In the genomic region with DNA sequence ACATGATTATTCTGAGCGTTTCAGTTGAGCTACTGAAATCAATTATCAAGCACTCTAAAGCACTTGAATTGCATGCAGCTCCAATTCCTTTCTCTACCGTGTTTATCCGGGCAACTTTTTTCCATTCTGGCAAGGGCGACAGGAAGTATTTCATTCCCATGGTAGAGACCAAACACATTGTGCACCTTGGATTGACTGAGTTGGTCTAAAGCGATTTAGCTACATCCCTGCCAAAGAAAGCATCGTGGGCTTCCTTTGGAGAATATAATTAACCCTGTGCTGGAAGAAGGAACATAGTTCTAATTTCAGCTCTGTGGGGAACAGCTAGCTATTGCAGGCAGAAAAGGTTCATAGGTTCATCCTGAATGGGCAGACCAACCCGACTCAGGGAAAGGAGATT, we compare ENCODE assay signal across 14 mouse cellular contexts.
DNase-seq lines count a peak whose midpoint lies in the region; ATAC-seq and TF ChIP-seq lines count a peak whose summit lies in the region.
"Had no signal": no experiment of that assay in that cellular context is flagged by ENCODE, and none has a peak within 500 bp of the region (broad histone marks: within the 10 kb centered on the region; RNA-seq: fewer than 3 reads in every experiment).

No protein-coding gene starts in this region.

- H3K9me3 ChIP-seq in hindbrain, postnatal 0 days (ENCODE audit: low read length): no peaks in the 10 kb centered on the region
- no peaks in the 10 kb centered on the region for H3K9me3 ChIP-seq in hindbrain, embryonic 14.5 days (ENCODE audit: control insufficient read depth, low read length)
- H3K9me3 ChIP-seq in midbrain, embryonic 16.5 days (replicated peaks; ENCODE audit: control insufficient read depth, low read length, poor library complexity, severe bottlenecking): no peaks in the 10 kb centered on the region
- H3K9me3 ChIP-seq in midbrain, embryonic 13.5 days: no peaks in the 10 kb centered on the region
- no peaks in the 10 kb centered on the region for H3K9me3 ChIP-seq in heart, embryonic 13.5 days
- no peaks in the 10 kb centered on the region for H3K9me3 ChIP-seq in limb, embryonic 15.5 days
- H3K9me3 ChIP-seq: forebrain, embryonic 10.5 days; liver, embryonic 12.5 days; neural tube, embryonic 13.5 days had no signal

- no peak overlapping the region for H3K4me3 ChIP-seq in hindbrain, postnatal 0 days (ENCODE audit: low read length)
- H3K4me3 ChIP-seq in hindbrain, embryonic 14.5 days (replicated peaks; ENCODE audit: low read length): no peak overlapping the region
- H3K4me3 ChIP-seq in midbrain, embryonic 16.5 days (ENCODE audit: low read depth, low read length): no peak overlapping the region
- H3K4me3 ChIP-seq in midbrain, embryonic 13.5 days (replicated peaks): no peak overlapping the region
- H3K4me3 ChIP-seq in heart, embryonic 13.5 days: no peak overlapping the region
- H3K4me3 ChIP-seq in limb, embryonic 15.5 days: no peak overlapping the region
- H3K4me3 ChIP-seq: forebrain, embryonic 10.5 days; liver, embryonic 12.5 days; neural tube, embryonic 13.5 days had no signal

- no peak overlapping the region for H3K4me2 ChIP-seq in hindbrain, postnatal 0 days (ENCODE audit: low read depth, low read length)
- no peak overlapping the region for H3K4me2 ChIP-seq in hindbrain, embryonic 14.5 days (replicated peaks)
- H3K4me2 ChIP-seq in midbrain, embryonic 16.5 days (ENCODE audit: low read length): no peak overlapping the region
- H3K4me2 ChIP-seq in midbrain, embryonic 13.5 days (replicated peaks): no peak overlapping the region
- no peak overlapping the region for H3K4me2 ChIP-seq in heart, embryonic 13.5 days
- H3K4me2 ChIP-seq in limb, embryonic 15.5 days: no peak overlapping the region
- H3K4me2 ChIP-seq: liver, embryonic 12.5 days; neural tube, embryonic 13.5 days had no signal

- no peak for ATAC-seq in hindbrain, postnatal 0 days
- no peak for ATAC-seq in hindbrain, embryonic 14.5 days (ENCODE audit: low FRiP score)
- no peak for ATAC-seq in midbrain, embryonic 16.5 days
- no peak for ATAC-seq in midbrain, embryonic 13.5 days
- ATAC-seq in heart, embryonic 13.5 days (ENCODE audit: extremely low read depth, insufficient number of reproducible peaks, low FRiP score, low TSS enrichment): no peak
- no peak for ATAC-seq in limb, embryonic 15.5 days (ENCODE audit: insufficient number of reproducible peaks, low FRiP score, low TSS enrichment, low read depth)
- ATAC-seq: liver, embryonic 12.5 days had no signal

- H3K27me3 ChIP-seq in hindbrain, postnatal 0 days (ENCODE audit: insufficient read depth, low read length): no peaks in the 10 kb centered on the region
- H3K27me3 ChIP-seq in hindbrain, embryonic 14.5 days (ENCODE audit: control insufficient read depth, insufficient read depth, low read length): no peaks in the 10 kb centered on the region
- H3K27me3 ChIP-seq in midbrain, embryonic 16.5 days (ENCODE audit: control insufficient read depth, insufficient read depth, low read depth, low read length): no peaks in the 10 kb centered on the region
- no peaks in the 10 kb centered on the region for H3K27me3 ChIP-seq in midbrain, embryonic 13.5 days
- H3K27me3 ChIP-seq in heart, embryonic 13.5 days (replicated peaks): no peaks in the 10 kb centered on the region
- H3K27me3 ChIP-seq in limb, embryonic 15.5 days: no peaks in the 10 kb centered on the region
- H3K27me3 ChIP-seq: liver, embryonic 12.5 days; neural tube, embryonic 13.5 days had no signal

- no peak overlapping the region for H3K9ac ChIP-seq in hindbrain, postnatal 0 days (replicated peaks; ENCODE audit: low read length)
- no peak overlapping the region for H3K9ac ChIP-seq in hindbrain, embryonic 14.5 days
- H3K9ac ChIP-seq in midbrain, embryonic 16.5 days (ENCODE audit: low read depth, low read length): no peak overlapping the region
- H3K9ac ChIP-seq in midbrain, embryonic 13.5 days (replicated peaks): no peak overlapping the region
- no peak overlapping the region for H3K9ac ChIP-seq in heart, embryonic 13.5 days
- H3K9ac ChIP-seq in limb, embryonic 15.5 days: no peak overlapping the region
- H3K9ac ChIP-seq: liver, embryonic 12.5 days; neural tube, embryonic 13.5 days had no signal

- no peak overlapping the region for H3K27ac ChIP-seq in hindbrain, postnatal 0 days
- no peak overlapping the region; the same call in 1 of the 2 replicates for H3K27ac ChIP-seq in hindbrain, embryonic 14.5 days
- 0 out of 2 replicates have a peak overlapping the region, but pooled peaks have one; percentile 17 for H3K27ac ChIP-seq in midbrain, embryonic 16.5 days (ENCODE audit: low read length)
- H3K27ac ChIP-seq in midbrain, embryonic 13.5 days: no peak overlapping the region
- H3K27ac ChIP-seq in heart, embryonic 13.5 days (replicated peaks): peak overlapping the region; percentile 30
- H3K27ac ChIP-seq in limb, embryonic 15.5 days: peak overlapping the region; percentile 33; the same call in 1 of the 2 replicates
- H3K27ac ChIP-seq: forebrain, embryonic 10.5 days; liver, embryonic 12.5 days; neural tube, embryonic 13.5 days had no signal

- TF ChIP-seq CTCF in hindbrain, postnatal 0 days (IDR thresholded peaks at IDR 0.05; ENCODE audit: low read depth): no peak

- H3K4me1 ChIP-seq in hindbrain, postnatal 0 days (ENCODE audit: insufficient read depth, low read length): no peaks in the 10 kb centered on the region
- peaks cover 3% of the 10 kb centered on the region; the same call in 1 of the 2 replicates for H3K4me1 ChIP-seq in hindbrain, embryonic 14.5 days (replicated peaks; ENCODE audit: control insufficient read depth, insufficient read depth, low read length)
- peaks cover 6% of the 10 kb centered on the region for H3K4me1 ChIP-seq in midbrain, embryonic 16.5 days (ENCODE audit: control insufficient read depth, insufficient read depth, low read length)
- no peaks in the 10 kb centered on the region; the same call in 1 of the 2 replicates for H3K4me1 ChIP-seq in midbrain, embryonic 13.5 days (replicated peaks)
- H3K4me1 ChIP-seq in heart, embryonic 13.5 days: peaks cover 26% of the 10 kb centered on the region
- H3K4me1 ChIP-seq in limb, embryonic 15.5 days: peaks cover 11% of the 10 kb centered on the region; the same call in 1 of the 2 replicates

- H3K36me3 ChIP-seq in hindbrain, postnatal 0 days (ENCODE audit: insufficient read depth, low read length): no peaks in the 10 kb centered on the region
- H3K36me3 ChIP-seq in hindbrain, embryonic 14.5 days (replicated peaks; ENCODE audit: control insufficient read depth, insufficient read depth): no peaks in the 10 kb centered on the region
- H3K36me3 ChIP-seq in midbrain, embryonic 16.5 days (ENCODE audit: control insufficient read depth, insufficient read depth, low read length): no peaks in the 10 kb centered on the region
- H3K36me3 ChIP-seq in midbrain, embryonic 13.5 days: no peaks in the 10 kb centered on the region
- H3K36me3 ChIP-seq in heart, embryonic 13.5 days: no peaks in the 10 kb centered on the region
- H3K36me3 ChIP-seq in limb, embryonic 15.5 days: no peaks in the 10 kb centered on the region
- H3K36me3 ChIP-seq: forebrain, embryonic 10.5 days; liver, embryonic 12.5 days; neural tube, embryonic 13.5 days had no signal

- peak; percentile 12 for DNase-seq in hindbrain, postnatal 0 days (ENCODE audit: low spot score)
- DNase-seq in hindbrain, embryonic 14.5 days (ENCODE audit: low spot score): no peak
- no peak for DNase-seq in left cerebral cortex, adult 18-20 months (ENCODE audit: low spot score in 2 of 2)
- DNase-seq in frontal cortex, postnatal 36 days (ENCODE audit: low spot score in 2 of 2): no peak
- DNase-seq: cerebellum, adult 2 months; gastrocnemius, postnatal 36 days; thymus, adult 18-20 months had no signal

- WGBS in hindbrain, postnatal 0 days: 55% methylated on average over 7 of the region's 7 CpGs
- 66% methylated on average over 7 of the region's 7 CpGs for WGBS in hindbrain, embryonic 14.5 days
- 60% methylated on average over 7 of the region's 7 CpGs for WGBS in midbrain, embryonic 16.5 days
- WGBS in midbrain, embryonic 13.5 days: 71% methylated on average over 7 of the region's 7 CpGs
- WGBS in heart, embryonic 13.5 days: 47% methylated on average over 7 of the region's 7 CpGs
- WGBS in limb, embryonic 15.5 days: 44% methylated on average over 7 of the region's 7 CpGs

Comparison
In these comparisons a context has a peak if more than half of its experiments do, and no peak if none do; other contexts are left out.
1. H3K27ac ChIP-seq: peak in midbrain, embryonic 16.5 days (single experiment), heart, embryonic 13.5 days (single experiment) and limb, embryonic 15.5 days (single experiment); none in hindbrain, postnatal 0 days (single experiment), hindbrain, embryonic 14.5 days (single experiment) and midbrain, embryonic 13.5 days (single experiment).